Mouse (Mus musculus): ENCODE measurements around the gene A930002H24Rik. TPM values are rescaled to one million over a fixed set of nuclear protein-coding genes. Genes with fewer than 3 reads are reported as not detected.

Gene A930002H24Rik
- polyA plus RNA-seq (2015; fragmentation: Nextera tagmentation; extraction: Ambion mirVana): 1.8 and 2.0 TPM in 2 replicates

GRCm38 (mm10) chr17:63863647-63864149 lies at the start of gene A930002H24Rik:
Gene A930002H24Rik, minus strand, starts transcription at chr17:63863791.
- peak within 1 kb of the TSS; percentile 87 for H3K9ac ChIP-seq
- WGBS: under 1% methylated on average over 53 of the region's 55 CpGs
- no peaks in the 10 kb centered on the region for H3K36me3 ChIP-seq
- H3K27me3 ChIP-seq (replicated peaks): no peaks in the 10 kb centered on the region
- H3K9me3 ChIP-seq: no peaks in the 10 kb centered on the region
- peak within 1 kb of the TSS; percentile 81 for H3K27ac ChIP-seq
- H3K4me3 ChIP-seq (replicated peaks): peak within 1 kb of the TSS; percentile 93
- peak within 1 kb of the TSS; percentile 93 for H3K4me2 ChIP-seq (replicated peaks)
- peak; percentile 100 for ATAC-seq
- 0 out of 2 replicates have a peak, but pooled peaks cover 6% of the 10 kb centered on the region for H3K4me1 ChIP-seq (replicated peaks)

GRCm38 (mm10) chr17:63909297-63909696 lies 45.7 kb upstream of the A930002H24Rik start:
- no peaks in the 10 kb centered on the region for H3K27me3 ChIP-seq (replicated peaks)
- no peak overlapping the region for H3K4me2 ChIP-seq (replicated peaks)
- H3K9me3 ChIP-seq: no peaks in the 10 kb centered on the region
- H3K36me3 ChIP-seq: no peaks in the 10 kb centered on the region
- H3K9ac ChIP-seq: no peak overlapping the region
- H3K4me3 ChIP-seq (replicated peaks): no peak overlapping the region
- no peaks in the 10 kb centered on the region for H3K4me1 ChIP-seq (replicated peaks)
- H3K27ac ChIP-seq: no peak overlapping the region
- WGBS: 94% methylated on average over 4 of the region's 4 CpGs
- no peak for ATAC-seq

GRCm38 (mm10) chr17:63897050-63897449 lies 33.5 kb upstream of the A930002H24Rik start:
- Histone ChIP-seq H3K9me3 (no peaks in the 10 kb centered on the region), H3K36me3 (no peaks in the 10 kb centered on the region), H3K27ac (no peak overlapping the region), H3K4me2 (replicated peaks) (no peak overlapping the region), H3K4me1 (replicated peaks) (no peaks in the 10 kb centered on the region), H3K4me3 (replicated peaks) (no peak overlapping the region), H3K9ac (no peak overlapping the region), H3K27me3 (replicated peaks) (no peaks in the 10 kb centered on the region)
- WGBS: 89% methylated on average over 7 of the region's 7 CpGs
- no peak for ATAC-seq

GRCm38 (mm10) chr17:63895829-63896228 lies 32.2 kb upstream of the A930002H24Rik start:
- 60% methylated on average over 3 of the region's 3 CpGs for WGBS
- Histone ChIP-seq H3K4me2 (replicated peaks) (no peak overlapping the region), H3K27me3 (replicated peaks) (no peaks in the 10 kb centered on the region), H3K36me3 (no peaks in the 10 kb centered on the region), H3K27ac (no peak overlapping the region), H3K4me1 (replicated peaks) (no peaks in the 10 kb centered on the region), H3K4me3 (replicated peaks) (no peak overlapping the region), H3K9me3 (no peaks in the 10 kb centered on the region), H3K9ac (no peak overlapping the region)
- no peak for ATAC-seq

GRCm38 (mm10) chr17:63890611-63891010 lies 27.0 kb upstream of the A930002H24Rik start:
- no peak overlapping the region for H3K9ac ChIP-seq
- no peaks in the 10 kb centered on the region for H3K4me1 ChIP-seq (replicated peaks)
- no peak overlapping the region for H3K4me3 ChIP-seq (replicated peaks)
- ATAC-seq: no peak
- H3K27me3 ChIP-seq (replicated peaks): no peaks in the 10 kb centered on the region
- no peaks in the 10 kb centered on the region for H3K36me3 ChIP-seq
- no peak overlapping the region for H3K27ac ChIP-seq
- H3K9me3 ChIP-seq: no peaks in the 10 kb centered on the region
- H3K4me2 ChIP-seq (replicated peaks): no peak overlapping the region

- Histone ChIP-seq H3K27me3 (replicated peaks) (no peaks in the 10 kb centered on the region), H3K27ac (no peak overlapping the region), H3K9ac (no peak overlapping the region), H3K4me2 (replicated peaks) (no peak overlapping the region), H3K4me3 (replicated peaks) (no peak overlapping the region), H3K4me1 (replicated peaks) (no peaks in the 10 kb centered on the region), H3K9me3 (no peaks in the 10 kb centered on the region), H3K36me3 (no peaks in the 10 kb centered on the region)
- 93% methylated on average over 2 of the region's 2 CpGs for WGBS
- no peak for ATAC-seq
These were observed 23.4 kb upstream of the A930002H24Rik start for GRCm38 (mm10) chr17:63886988-63887387.

- no peak for ATAC-seq
- H3K27ac ChIP-seq: no peak overlapping the region
- H3K27me3 ChIP-seq (replicated peaks): no peaks in the 10 kb centered on the region
- no peak overlapping the region for H3K4me3 ChIP-seq (replicated peaks)
- no peak overlapping the region for H3K9ac ChIP-seq
- H3K9me3 ChIP-seq: no peaks in the 10 kb centered on the region
- H3K4me2 ChIP-seq (replicated peaks): no peak overlapping the region
- no peaks in the 10 kb centered on the region for H3K4me1 ChIP-seq (replicated peaks)
- WGBS: 69% methylated on average over 4 of the region's 4 CpGs
- no peaks in the 10 kb centered on the region for H3K36me3 ChIP-seq
These were observed 16.4 kb upstream of the A930002H24Rik start for GRCm38 (mm10) chr17:63880009-63880408.

GRCm38 (mm10) chr17:63878889-63879288 lies 15.3 kb upstream of the A930002H24Rik start:
- Histone ChIP-seq H3K4me1 (replicated peaks) (no peaks in the 10 kb centered on the region), H3K36me3 (no peaks in the 10 kb centered on the region), H3K4me3 (replicated peaks) (no peak overlapping the region), H3K4me2 (replicated peaks) (no peak overlapping the region), H3K27ac (no peak overlapping the region), H3K9ac (no peak overlapping the region), H3K9me3 (no peaks in the 10 kb centered on the region), H3K27me3 (replicated peaks) (no peaks in the 10 kb centered on the region)
- WGBS: 70% methylated on average over 4 of the region's 4 CpGs
- ATAC-seq: no peak

- no peaks in the 10 kb centered on the region for H3K36me3 ChIP-seq
- no peak overlapping the region for H3K9ac ChIP-seq
- no peak overlapping the region for H3K4me3 ChIP-seq (replicated peaks)
- H3K27ac ChIP-seq: no peak overlapping the region
- no peak overlapping the region for H3K4me2 ChIP-seq (replicated peaks)
- H3K27me3 ChIP-seq (replicated peaks): no peaks in the 10 kb centered on the region
- no peak for ATAC-seq
- 93% methylated on average over 7 of the region's 7 CpGs for WGBS
- H3K4me1 ChIP-seq (replicated peaks): no peaks in the 10 kb centered on the region
- no peaks in the 10 kb centered on the region for H3K9me3 ChIP-seq
These were observed 8.2 kb upstream of the A930002H24Rik start for GRCm38 (mm10) chr17:63871773-63872172.

GRCm38 (mm10) chr17:63864171-63864571 lies 580 bp upstream of the A930002H24Rik start:
- ATAC-seq: peak; percentile 80
- Histone ChIP-seq H3K36me3 (no peaks in the 10 kb centered on the region), H3K4me1 (replicated peaks) (0 out of 2 replicates have a peak, but pooled peaks cover 6% of the 10 kb centered on the region), H3K27me3 (replicated peaks) (no peaks in the 10 kb centered on the region), H3K4me2 (replicated peaks) (peak overlapping the region; percentile 86), H3K4me3 (replicated peaks) (peak overlapping the region; percentile 93), H3K9ac (peak overlapping the region; percentile 87), H3K27ac (peak overlapping the region; percentile 66), H3K9me3 (no peaks in the 10 kb centered on the region)
- WGBS: under 1% methylated on average over 44 of the region's 48 CpGs

GRCm38 (mm10) chr17:63863012-63863630 lies 470 bp downstream of the A930002H24Rik start, which contains the start of gene Fer:
Gene Fer, plus strand, starts transcription at chr17:63863062.
- 2% methylated on average over 39 of the region's 41 CpGs for WGBS
- H3K4me1 ChIP-seq (replicated peaks): 0 out of 2 replicates have a peak, but pooled peaks cover 6% of the 10 kb centered on the region
- H3K27me3 ChIP-seq (replicated peaks): no peaks in the 10 kb centered on the region
- ATAC-seq: peak; percentile 69
- peak within 1 kb of the TSS; percentile 87 for H3K9ac ChIP-seq
- H3K4me3 ChIP-seq (replicated peaks): peak within 1 kb of the TSS; percentile 93
- H3K4me2 ChIP-seq (replicated peaks): peak within 1 kb of the TSS; percentile 93
- H3K27ac ChIP-seq: peak within 1 kb of the TSS; percentile 81
- H3K36me3 ChIP-seq: no peaks in the 10 kb centered on the region
- no peaks in the 10 kb centered on the region for H3K9me3 ChIP-seq

GRCm38 (mm10) chr17:63862399-63862798 lies 1.2 kb downstream of the A930002H24Rik start:
- ATAC-seq: no peak
- Histone ChIP-seq H3K36me3 (no peaks in the 10 kb centered on the region), H3K4me1 (replicated peaks) (0 out of 2 replicates have a peak, but pooled peaks cover 6% of the 10 kb centered on the region), H3K9ac (no peak overlapping the region), H3K9me3 (no peaks in the 10 kb centered on the region), H3K4me3 (replicated peaks) (no peak overlapping the region), H3K27me3 (replicated peaks) (no peaks in the 10 kb centered on the region), H3K27ac (no peak overlapping the region), H3K4me2 (replicated peaks) (no peak overlapping the region)
- WGBS: 49% methylated on average over 3 of the region's 3 CpGs

GRCm38 (mm10) chr17:63860988-63861387 lies 2.6 kb downstream of the A930002H24Rik start:
- no peak for ATAC-seq
- 40% methylated on average over 4 of the region's 4 CpGs for WGBS
- no peaks in the 10 kb centered on the region for H3K9me3 ChIP-seq
- no peak overlapping the region for H3K27ac ChIP-seq
- H3K4me2 ChIP-seq (replicated peaks): no peak overlapping the region
- no peaks in the 10 kb centered on the region for H3K36me3 ChIP-seq
- H3K9ac ChIP-seq: no peak overlapping the region
- no peak overlapping the region for H3K4me3 ChIP-seq (replicated peaks)
- H3K4me1 ChIP-seq (replicated peaks): 0 out of 2 replicates have a peak, but pooled peaks cover 6% of the 10 kb centered on the region
- no peaks in the 10 kb centered on the region for H3K27me3 ChIP-seq (replicated peaks)
